Mouse (Mus musculus): ENCODE measurements around the gene 4930523C07Rik.

GRCm38 (mm10) chr1:160006919-160007588 lies 37.1 kb upstream of the 4930523C07Rik start:
- no peak for TF ChIP-seq CTCF (conservative IDR thresholded peaks at IDR 0.05; ENCODE audit: insufficient read depth, insufficient read length, low read depth, low read length)
- TF ChIP-seq POLR2A (IDR thresholded peaks at IDR 0.05; ENCODE audit: low read depth, low read length), result no peak
